Mouse (Mus musculus): Measurements from ENCODE around the gene Npdc1. TPM values are rescaled to one million over a fixed set of nuclear protein-coding genes. Genes with fewer than 3 reads are reported as not detected.

Gene Npdc1
- total RNA-seq, 2 experiments from 2014 or later: 14.2 to 17.6 TPM

- intact Hi-C loops (cut with DNase I): loop anchor here (5.0 kb wide), 1 partner anchor 50 kb away; no protein-coding TSS in a partner anchor
- no peak for DNase-seq
Observed at GRCm38 (mm10) chr2:25427256-25427655, 28.1 kb downstream of the Npdc1 start.

- intact Hi-C loops (cut with DNase I): loop anchor here (5.0 kb wide), 1 partner anchor 51 kb away; no protein-coding TSS in a partner anchor
- peak; percentile 90 for DNase-seq
Observed at GRCm38 (mm10) chr2:25428442-25429236, 29.5 kb downstream of the Npdc1 start, which contains the start of gene Abca2. Abca2 (plus strand) TSS chr2:25428703.

- intact Hi-C loops (cut with DNase I): loop anchor here (5.0 kb wide), 1 partner anchor 52 kb away; no protein-coding TSS in a partner anchor
- DNase-seq: no peak
Observed at GRCm38 (mm10) chr2:25429435-25430180, 30.5 kb downstream of the Npdc1 start.

GRCm38 (mm10) chr2:25430395-25431233, 31.5 kb downstream of the Npdc1 start:
- no peak for DNase-seq

GRCm38 (mm10) chr2:25431308-25431855, 32.2 kb downstream of the Npdc1 start:
- intact Hi-C loops (cut with DNase I): no loop called here
- no peak for DNase-seq

More at GRCm38 (mm10) chr2:25430395-25431233, 31.5 kb downstream of the Npdc1 start:
- intact Hi-C loops (cut with DNase I): no loop called here

- intact Hi-C loops (cut with DNase I): no loop called here
- no peak for DNase-seq
Observed at GRCm38 (mm10) chr2:25432326-25433098, 33.4 kb downstream of the Npdc1 start.

GRCm38 (mm10) chr2:25433101-25433500, 34.0 kb downstream of the Npdc1 start:
- no peak for DNase-seq
- intact Hi-C loops (cut with DNase I): no loop called here

GRCm38 (mm10) chr2:25434292-25434691, 35.1 kb downstream of the Npdc1 start:
- intact Hi-C loops (cut with DNase I): no loop called here
- no peak for DNase-seq

GRCm38 (mm10) chr2:25436286-25436820, 37.2 kb downstream of the Npdc1 start:
- DNase-seq: no peak
- intact Hi-C loops (cut with DNase I): no loop called here

GRCm38 (mm10) chr2:25441067-25441466, 41.9 kb downstream of the Npdc1 start:
- intact Hi-C loops (cut with DNase I): no loop called here
- DNase-seq: no peak

GRCm38 (mm10) chr2:25442682-25443081, 43.5 kb downstream of the Npdc1 start:
- DNase-seq: no peak
- intact Hi-C loops (cut with DNase I): no loop called here

- no peak for DNase-seq
- intact Hi-C loops (cut with DNase I): no loop called here
Observed at GRCm38 (mm10) chr2:25450853-25451647, 51.9 kb downstream of the Npdc1 start.

- intact Hi-C loops (cut with DNase I): no loop called here
- DNase-seq: no peak
Observed at GRCm38 (mm10) chr2:25452951-25453350, 53.8 kb downstream of the Npdc1 start.

- DNase-seq: no peak
- intact Hi-C loops (cut with DNase I): no loop called here
Observed at GRCm38 (mm10) chr2:25456205-25456953, 57.2 kb downstream of the Npdc1 start, which contains the start of gene Clic3. Clic3 (plus strand) TSS chr2:25456838.

- no peak for DNase-seq
- intact Hi-C loops (cut with DNase I): no loop called here
Observed at GRCm38 (mm10) chr2:25457022-25457896, 58.1 kb downstream of the Npdc1 start.

- DNase-seq: peak; percentile 44 to 61
- intact Hi-C loops (cut with DNase I): no loop called here
Observed at GRCm38 (mm10) chr2:25458911-25459310, 59.8 kb downstream of the Npdc1 start.
